Mouse (Mus musculus) heart, postnatal 0 days (tissue): ENCODE measurements around the gene Klrb1c. TPM values are rescaled to one million over a fixed set of nuclear protein-coding genes. Genes with fewer than 3 reads are reported as not detected.

ENCODE experiments used
- ATAC-seq: fragments of 200-750 bp; cut with Nextera tagmentation; 2 replicates; pipeline ENCODE4 v1.8.0; 2017; ENCODE audit warnings: low read depth, moderate number of reproducible peaks, moderate library complexity; ENCODE audit not compliant: insufficient read depth
- DNase-seq: peaks from one replicate; pipeline ENCODE4 v3.0.0-alpha.2; 2016; ENCODE audit warnings: low spot score
- H3K27ac ChIP-seq: fragments of 300-500 bp; sonication (generic); 2 replicates; pipeline ENCODE4 v1.5.1; 2014; ENCODE audit warnings: low read depth, mild to moderate bottlenecking
- H3K27me3 ChIP-seq: fragments of 300-500 bp; sonication (generic); 2 replicates; pipeline ENCODE4 v1.6.1; 2014; ENCODE audit warnings: low read length, mixed read lengths; ENCODE audit not compliant: control insufficient read depth, insufficient read depth
- H3K36me3 ChIP-seq: fragments of 300-500 bp; sonication (generic); replicated peaks from 2 replicates; pipeline ENCODE4 v1.6.1; 2014; ENCODE audit warnings: low read length, mixed read lengths; ENCODE audit not compliant: control insufficient read depth, insufficient read depth
- H3K4me1 ChIP-seq: fragments of 300-500 bp; sonication (generic); 2 replicates; pipeline ENCODE4 v1.6.1; 2014; ENCODE audit warnings: antibody characterized with exemption; ENCODE audit not compliant: control insufficient read depth, insufficient read depth
- H3K4me2 ChIP-seq: fragments of 300-500 bp; sonication (generic); 2 replicates; pipeline ENCODE4 v1.6.1; 2014; ENCODE audit warnings: low read depth, mild to moderate bottlenecking, low read length, moderate library complexity
- H3K4me3 ChIP-seq: fragments of 300-500 bp; sonication (generic); 2 replicates; pipeline ENCODE4 v1.5.1; 2014; ENCODE audit warnings: low read depth, low read length
- H3K9ac ChIP-seq: fragments of 300-500 bp; sonication (generic); replicated peaks from 2 replicates; pipeline ENCODE4 v1.6.1; 2014; ENCODE audit warnings: low read depth, low read length, mixed read lengths
- H3K9me3 ChIP-seq: fragments of 300-500 bp; sonication (generic); replicated peaks from 2 replicates; pipeline ENCODE4 v1.6.1; 2016; ENCODE audit warnings: low read length; ENCODE audit not compliant: control insufficient read depth
- CTCF ChIP-seq: IDR thresholded peaks from 2 replicates; pipeline ENCODE4 v1.5.1; 2016; ENCODE audit warnings: antibody characterized with exemption, control low read depth, low read depth
- EP300 ChIP-seq: IDR thresholded peaks from 2 replicates; pipeline ENCODE4 v1.6.1; 2016; ENCODE audit warnings: antibody characterized with exemption, low read depth
- WGBS: fragments of 180-500 bp; shearing (Covaris S2); extraction: QIAGEN DNeasy Blood & Tissue Kit; methylation state at CpG from one replicate; pipeline ENCODE4 v1.1.7; 2014; 5-methylcytosine and 5-hydroxymethylcytosine counted together
- polyA plus RNA-seq: library from polyadenylated mRNA; unstranded; fragments of >200 nt; fragmentation: Nextera tagmentation; extraction: Ambion mirVana; gene quantifications from 2 replicates; pipeline ENCODE4 v1.2.1, GENCODE M21; 2015
- total RNA-seq: library from RNA; depleted of rRNA; stranded (reverse); fragments of >200 nt; gene quantifications from 2 replicates; pipeline ENCODE4 v1.2.3, GENCODE M21; 2014; ENCODE audit warnings: low replicate concordance; rRNA removed

Gene Klrb1c
- total RNA-seq (not detected in 2 replicates), polyA plus RNA-seq (not detected in 2 replicates)

- Histone ChIP-seq H3K36me3 (no peaks in the 10 kb centered on the region), H3K27me3 (no peaks in the 10 kb centered on the region), H3K4me1 (no peaks in the 10 kb centered on the region), H3K4me3 (no peak within 1 kb of the TSS), H3K9ac (no peak within 1 kb of the TSS), H3K27ac (no peak within 1 kb of the TSS), H3K9me3 (no peaks in the 10 kb centered on the region), H3K4me2 (no peak within 1 kb of the TSS)
- ATAC-seq, result no peak
- 86% methylated on average over 2 of the region's 2 CpGs for WGBS
- DNase-seq, result no peak
- TF ChIP-seq EP300, result no peak
- TF ChIP-seq CTCF, result no peak
Measured at GRCm38 (mm10) chr6:128789115-128789514, at the start of gene Klrb1c. Klrb1c (minus strand) TSS chr6:128789215.

- WGBS, result 4% methylated on average over 14 of the region's 14 CpGs
- Histone ChIP-seq H3K4me3 (peak overlapping the region; percentile 76), H3K9me3 (no peaks in the 10 kb centered on the region), H3K4me1 (0 out of 2 replicates have a peak, but pooled peaks cover 6% of the 10 kb centered on the region), H3K36me3 (no peaks in the 10 kb centered on the region), H3K9ac (peak overlapping the region; percentile 70), H3K27ac (peak overlapping the region; percentile 94), H3K27me3 (no peaks in the 10 kb centered on the region), H3K4me2 (peak overlapping the region; percentile 61)
- TF ChIP-seq EP300 (no peak), CTCF (no peak)
- DNase-seq (peak; percentile 30), ATAC-seq (0 out of 2 replicates have a peak, but pooled peaks have one; percentile 0)
Measured at GRCm38 (mm10) chr6:128837454-128838341, 48.7 kb upstream of the Klrb1c start.

- Histone ChIP-seq H3K9me3 (no peaks in the 10 kb centered on the region), H3K27ac (no peak overlapping the region), H3K4me3 (peak overlapping the region; percentile 76; the same call in 1 of the 2 replicates), H3K4me1 (0 out of 2 replicates have a peak, but pooled peaks cover 1% of the 10 kb centered on the region), H3K9ac (no peak overlapping the region), H3K36me3 (no peaks in the 10 kb centered on the region), H3K27me3 (no peaks in the 10 kb centered on the region), H3K4me2 (peak overlapping the region; percentile 61; the same call in 1 of the 2 replicates)
- ATAC-seq (no peak), DNase-seq (no peak)
- TF ChIP-seq CTCF, result no peak
- TF ChIP-seq EP300, result no peak
- WGBS, result 80% methylated on average over 6 of the region's 6 CpGs
Measured at GRCm38 (mm10) chr6:128836955-128837334, 47.9 kb upstream of the Klrb1c start.

GRCm38 (mm10) chr6:128836191-128836954, 47.4 kb upstream of the Klrb1c start:
- H3K4me2 ChIP-seq, result no peak overlapping the region
- H3K9me3 ChIP-seq, result no peaks in the 10 kb centered on the region
- TF ChIP-seq CTCF (no peak), EP300 (no peak)
- no peak overlapping the region for H3K4me3 ChIP-seq
- no peak overlapping the region for H3K27ac ChIP-seq
- ATAC-seq (no peak), DNase-seq (no peak)
- no peaks in the 10 kb centered on the region for H3K36me3 ChIP-seq
- no peaks in the 10 kb centered on the region for H3K4me1 ChIP-seq
- no peaks in the 10 kb centered on the region for H3K27me3 ChIP-seq
- 77% methylated on average over 8 of the region's 8 CpGs for WGBS
- no peak overlapping the region for H3K9ac ChIP-seq

GRCm38 (mm10) chr6:128835571-128835970, 46.6 kb upstream of the Klrb1c start:
- Histone ChIP-seq H3K4me2 (no peak overlapping the region), H3K4me1 (no peaks in the 10 kb centered on the region), H3K36me3 (no peaks in the 10 kb centered on the region), H3K27ac (no peak overlapping the region), H3K9ac (no peak overlapping the region), H3K4me3 (no peak overlapping the region), H3K9me3 (no peaks in the 10 kb centered on the region), H3K27me3 (no peaks in the 10 kb centered on the region)
- ATAC-seq (no peak), DNase-seq (no peak)
- 64% methylated on average over 4 of the region's 4 CpGs for WGBS
- TF ChIP-seq CTCF (no peak), EP300 (no peak)
